Mouse (Mus musculus) ovary, postnatal 10 days (tissue): ENCODE data around the gene Tmem50a.
"Not testable (repeated sequence)": the region's sequence is repeated elsewhere in the genome, so short reads cannot be mapped to it uniquely, and the experiment has no call there.

Experiments used
- DNase-seq: peaks from one replicate; pipeline ENCODE4 v3.0.0; 2022; ENCODE audit warnings: low spot score

The Tmem50a gene

GRCm38 (mm10) chr4:134922925-134923244 is 8.1 kb upstream of the Tmem50a start:
- DNase-seq: peak; percentile 52

DNA sequence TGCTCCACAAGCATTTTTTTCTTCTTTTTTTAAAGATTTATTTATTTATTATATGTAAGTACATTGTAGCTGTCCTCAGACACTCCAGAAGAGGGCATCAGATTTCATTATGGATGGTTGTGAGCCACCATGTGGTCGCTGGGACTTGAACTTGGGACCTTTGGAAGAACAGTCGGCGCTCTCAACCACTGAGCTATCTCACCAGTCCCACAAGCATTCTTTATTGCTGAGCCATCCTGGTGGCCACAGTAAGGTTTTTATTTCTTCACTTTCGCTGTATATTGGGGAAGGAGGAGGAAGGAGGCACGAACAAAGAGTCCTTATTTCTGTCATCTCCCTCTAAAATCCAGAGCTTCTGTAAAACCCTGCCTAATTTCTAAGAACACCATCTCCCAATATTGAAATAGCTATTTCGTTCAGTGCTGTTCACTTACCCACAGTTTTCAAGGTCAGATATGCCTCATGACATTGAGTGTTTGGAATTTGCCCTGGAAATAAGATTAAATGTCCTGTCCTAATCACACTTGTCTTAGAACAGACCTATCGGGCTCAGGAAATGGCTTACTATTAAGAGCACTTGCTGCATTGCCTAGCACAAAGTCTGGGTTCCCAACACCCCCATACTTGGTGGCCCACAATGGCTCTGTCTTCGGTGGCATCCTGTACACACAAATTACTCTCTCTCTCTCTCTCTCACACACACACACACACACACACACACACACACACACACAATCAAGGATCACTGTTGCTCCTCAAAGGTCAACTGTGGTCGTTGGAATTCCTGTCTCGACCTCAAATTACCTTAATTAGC is 7.5 kb upstream of the Tmem50a start:
- no peak for DNase-seq

GRCm38 (mm10) chr4:134921703-134922102 is 6.9 kb upstream of the Tmem50a start:
- DNase-seq: no peak

DNA sequence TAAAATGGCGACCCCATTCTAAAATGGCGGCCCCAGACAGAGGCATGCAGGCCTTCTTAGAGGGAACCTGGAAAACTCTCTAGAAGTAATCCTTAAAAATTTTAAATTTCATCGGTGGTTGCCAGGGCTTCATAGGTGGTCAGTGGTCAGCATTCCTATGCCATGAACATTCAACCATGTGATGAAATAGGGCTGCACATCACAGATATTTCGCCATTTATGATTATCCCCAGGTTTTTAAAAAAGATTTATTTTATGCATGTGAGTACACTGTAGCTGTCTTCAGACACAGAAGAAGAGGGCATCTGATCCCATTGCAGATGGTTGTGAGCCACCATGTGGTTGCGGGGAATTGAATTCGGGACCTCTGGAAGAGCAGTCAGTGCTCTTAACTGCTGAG is 5.8 kb upstream of the Tmem50a start:
- DNase-seq: no peak

DNA sequence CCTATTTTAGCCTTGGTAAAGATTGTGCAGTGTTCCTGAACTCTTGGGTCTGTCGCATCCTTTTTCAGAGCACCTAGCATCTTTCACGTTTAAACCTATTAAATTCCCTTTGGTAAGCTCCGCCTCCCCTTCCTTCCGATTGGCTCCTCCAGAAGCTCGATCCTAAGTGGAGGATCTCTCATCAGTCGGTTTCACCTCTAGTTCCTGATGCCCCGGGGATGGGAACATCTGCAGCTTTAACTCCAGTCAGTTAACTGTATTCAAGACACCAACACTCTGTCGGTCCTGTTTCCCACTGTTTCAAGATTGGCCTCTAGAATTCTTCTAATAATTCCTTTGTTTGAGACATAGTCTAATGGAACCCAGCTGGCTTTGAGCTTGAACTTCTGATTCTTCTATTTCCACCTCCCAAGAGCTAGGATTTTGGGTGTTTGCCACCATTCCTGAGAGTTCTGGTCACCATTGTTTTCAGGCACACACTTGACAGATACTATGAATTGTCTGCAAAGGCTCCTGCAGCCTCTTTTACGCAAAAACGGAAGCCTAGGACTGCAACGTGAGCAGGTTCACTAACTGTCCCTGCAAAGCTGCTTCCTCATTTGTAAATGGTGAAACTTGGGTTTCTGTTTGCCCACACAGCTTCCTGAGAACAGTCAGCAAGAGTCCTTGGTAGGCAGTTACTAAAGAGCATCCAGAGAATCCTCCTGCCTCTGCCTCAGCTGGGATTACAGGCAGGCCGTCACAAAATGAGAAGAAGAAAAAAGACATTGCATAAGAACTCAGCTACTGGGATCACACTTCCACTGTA is 5.1 kb upstream of the Tmem50a start:
- no peak for DNase-seq

DNA sequence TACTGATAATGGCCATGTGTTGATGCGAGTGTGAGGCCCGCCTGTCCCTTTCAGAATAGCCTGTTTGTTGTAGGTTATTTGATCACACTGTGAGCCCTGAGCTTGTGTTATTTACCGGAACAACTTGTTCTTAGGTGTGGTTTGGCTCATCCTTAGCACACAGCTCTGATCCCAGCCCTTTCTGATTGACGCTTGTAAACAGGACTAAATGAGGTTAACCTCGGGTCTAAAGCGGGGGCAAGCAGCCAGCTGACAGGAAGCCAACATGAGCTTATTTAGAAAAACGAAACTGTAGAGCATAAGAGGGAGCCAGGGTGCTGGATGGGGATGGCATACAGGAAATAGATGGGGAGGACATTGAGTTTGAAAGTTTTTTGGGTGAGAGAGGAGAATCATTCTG is 3.6 kb upstream of the Tmem50a start:
- no peak for DNase-seq

- DNase-seq: no peak
These were observed 2.4 kb upstream of the Tmem50a start for GRCm38 (mm10) chr4:134917194-134917593.

DNA sequence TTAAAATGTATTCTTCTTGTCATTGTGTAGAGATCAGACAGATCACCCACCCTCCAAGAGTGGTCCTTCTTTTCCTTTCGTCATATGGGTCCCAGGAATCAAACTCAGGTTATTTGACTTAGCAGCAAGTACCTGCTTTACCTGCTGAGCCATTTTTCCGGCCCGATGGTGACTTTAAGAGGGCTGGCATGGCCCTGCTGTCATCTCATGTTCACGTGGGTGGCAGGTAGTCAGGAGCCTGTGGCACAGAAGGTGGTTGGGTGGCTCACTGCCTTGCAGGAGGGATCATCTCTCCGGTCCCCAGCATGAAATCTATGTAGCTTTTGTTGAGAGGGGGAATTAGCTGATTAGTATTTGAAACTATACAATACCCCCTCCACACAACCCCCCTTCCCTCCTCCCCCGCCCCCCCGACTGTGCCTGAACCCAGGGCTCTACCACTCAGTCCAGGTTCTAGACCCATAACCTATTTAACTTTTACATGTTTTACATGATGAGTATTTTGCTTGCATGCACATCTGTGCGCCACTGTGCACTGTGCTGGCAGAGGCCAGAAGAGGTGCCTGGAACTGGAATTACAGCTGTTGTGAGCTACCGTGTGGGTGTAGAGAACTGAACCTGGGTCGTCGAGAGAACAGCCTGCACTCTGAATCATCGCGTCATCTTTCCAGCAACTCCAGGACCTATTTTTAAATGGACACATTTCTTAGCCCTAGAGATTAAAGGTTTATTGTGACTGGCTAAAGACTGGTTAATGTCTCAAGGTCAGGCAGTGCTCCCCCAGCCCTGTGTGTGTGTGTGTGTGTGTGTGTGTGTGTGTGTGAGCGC is 613 bp upstream of the Tmem50a start:
- DNase-seq: no peak

DNA sequence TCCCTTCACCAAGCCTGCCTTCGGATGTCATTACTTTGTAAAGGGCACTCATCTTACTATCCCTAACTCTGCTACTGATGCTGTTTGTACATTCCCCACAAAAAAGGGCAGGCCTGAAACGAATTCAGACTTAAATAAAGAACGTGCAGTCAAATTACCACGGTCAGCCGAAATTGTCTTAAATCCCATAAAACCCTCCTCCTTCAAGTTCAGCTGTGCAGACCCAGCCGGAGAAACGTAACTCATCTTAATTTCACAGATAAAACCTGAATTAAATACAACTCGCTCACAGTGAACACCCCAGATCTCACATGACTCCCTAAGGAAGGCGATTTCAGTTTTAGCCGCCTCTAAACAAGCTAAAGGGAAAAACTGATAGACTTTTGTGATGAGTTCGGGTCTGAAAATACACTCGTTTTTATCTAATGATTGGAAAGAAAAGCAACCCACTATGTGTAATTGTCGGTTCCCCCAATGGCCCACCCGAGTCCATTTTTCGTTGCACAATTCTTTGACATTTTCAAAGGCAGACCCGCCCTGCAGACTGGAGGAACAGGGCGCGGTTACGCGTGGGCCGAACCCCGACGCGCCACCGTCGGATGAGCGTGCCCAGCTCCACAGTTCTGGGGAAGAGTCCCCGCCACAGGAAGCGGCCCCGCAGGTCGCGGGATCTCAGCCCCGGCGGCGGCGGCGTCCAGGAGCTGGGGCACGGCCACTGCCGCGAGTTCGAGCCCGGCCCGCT is 531 bp downstream of the Tmem50a start:
- DNase-seq: no peak

- no peak for DNase-seq
These were observed 1.4 kb downstream of the Tmem50a start for GRCm38 (mm10) chr4:134913413-134913812.

GRCm38 (mm10) chr4:134911406-134911805 is 3.4 kb downstream of the Tmem50a start:
- not testable (repeated sequence) for DNase-seq

DNA sequence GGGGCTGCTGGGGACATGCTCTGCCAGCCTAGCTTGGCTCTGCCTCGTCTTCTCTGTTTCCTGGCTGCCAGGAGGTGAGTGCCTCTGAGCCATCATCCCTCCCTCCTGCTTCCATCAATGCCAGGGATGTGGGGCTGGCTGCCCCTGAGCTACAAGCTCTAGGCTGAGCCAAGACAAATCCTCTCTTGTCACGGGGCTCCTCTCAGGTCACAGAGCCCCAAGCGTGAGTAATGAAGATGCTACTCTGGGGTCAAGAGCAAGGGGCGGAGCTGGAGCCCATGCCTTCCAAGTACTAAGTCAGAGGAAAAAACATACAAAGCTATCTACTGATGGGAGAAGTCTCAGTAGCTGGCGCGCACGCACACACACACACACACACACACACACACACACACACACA is 11.8 kb downstream of the Tmem50a start:
- DNase-seq: no peak

GRCm38 (mm10) chr4:134901126-134901525 is 13.7 kb downstream of the Tmem50a start:
- DNase-seq: no peak

GRCm38 (mm10) chr4:134897256-134897655 is 17.6 kb downstream of the Tmem50a start:
- DNase-seq: no peak

GRCm38 (mm10) chr4:134892096-134892495 is 22.7 kb downstream of the Tmem50a start:
- no peak for DNase-seq

DNA sequence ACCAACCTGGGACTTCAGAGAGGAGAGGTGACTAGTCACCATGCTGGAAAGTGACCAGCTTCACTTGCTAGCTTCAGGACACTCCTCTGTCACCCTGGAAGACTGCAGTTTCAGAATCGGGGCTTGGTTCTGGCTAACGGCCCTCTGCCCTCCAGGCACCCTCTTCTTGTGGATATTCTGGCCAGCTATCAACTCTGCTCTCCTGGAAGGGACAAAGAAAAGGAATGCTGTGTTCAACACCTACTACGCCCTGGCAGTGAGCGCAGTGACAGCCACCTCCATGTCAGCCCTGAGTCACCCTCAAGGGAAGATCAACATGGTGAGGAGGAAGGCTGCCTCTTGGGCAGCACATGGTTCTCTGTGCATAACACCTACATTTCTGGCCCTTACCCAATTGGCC is 30.5 kb downstream of the Tmem50a start:
- DNase-seq: no peak

DNA sequence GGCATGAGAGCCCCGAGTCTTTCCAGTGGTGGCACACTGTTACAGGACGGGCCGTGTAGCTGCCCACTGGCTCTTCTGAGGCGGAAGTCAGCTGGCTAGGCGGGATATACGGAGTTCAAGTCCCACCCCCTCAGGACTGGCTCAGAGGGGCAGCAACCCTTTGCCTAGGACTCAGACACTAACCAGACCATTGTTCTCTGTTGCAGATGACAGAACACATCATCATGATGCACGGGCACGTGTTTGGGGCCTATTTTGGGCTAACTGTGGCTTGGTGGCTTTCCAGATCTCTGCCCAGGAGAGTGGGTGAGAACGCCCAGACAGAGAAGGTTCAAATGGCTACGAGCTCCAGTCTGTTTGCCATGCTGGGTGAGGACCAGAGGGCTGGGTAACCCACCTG is 31.0 kb downstream of the Tmem50a start:
- DNase-seq: no peak

DNA sequence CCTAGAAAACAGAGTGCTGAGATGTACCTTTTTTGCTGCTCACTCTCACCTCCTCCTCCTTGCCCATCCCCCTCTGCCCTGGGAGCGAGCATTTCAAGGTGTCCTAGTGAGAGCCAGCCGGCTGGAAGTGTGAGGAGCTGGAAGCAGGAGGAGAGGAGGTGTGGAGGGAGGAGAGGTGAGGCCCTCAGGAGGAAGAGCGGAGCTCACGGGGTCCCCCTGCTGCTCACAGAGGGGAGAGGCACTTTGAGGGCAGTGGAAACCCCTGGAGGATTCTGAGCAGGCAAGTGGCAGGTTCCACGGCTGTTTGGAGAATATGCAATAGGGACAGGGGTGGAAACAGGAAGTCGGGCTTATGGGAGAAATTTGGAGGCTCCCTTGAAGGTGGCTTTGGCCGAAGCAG is 31.6 kb downstream of the Tmem50a start:
- DNase-seq: no peak

- no peak for DNase-seq
These were observed 34.8 kb downstream of the Tmem50a start for GRCm38 (mm10) chr4:134880041-134880440.

DNA sequence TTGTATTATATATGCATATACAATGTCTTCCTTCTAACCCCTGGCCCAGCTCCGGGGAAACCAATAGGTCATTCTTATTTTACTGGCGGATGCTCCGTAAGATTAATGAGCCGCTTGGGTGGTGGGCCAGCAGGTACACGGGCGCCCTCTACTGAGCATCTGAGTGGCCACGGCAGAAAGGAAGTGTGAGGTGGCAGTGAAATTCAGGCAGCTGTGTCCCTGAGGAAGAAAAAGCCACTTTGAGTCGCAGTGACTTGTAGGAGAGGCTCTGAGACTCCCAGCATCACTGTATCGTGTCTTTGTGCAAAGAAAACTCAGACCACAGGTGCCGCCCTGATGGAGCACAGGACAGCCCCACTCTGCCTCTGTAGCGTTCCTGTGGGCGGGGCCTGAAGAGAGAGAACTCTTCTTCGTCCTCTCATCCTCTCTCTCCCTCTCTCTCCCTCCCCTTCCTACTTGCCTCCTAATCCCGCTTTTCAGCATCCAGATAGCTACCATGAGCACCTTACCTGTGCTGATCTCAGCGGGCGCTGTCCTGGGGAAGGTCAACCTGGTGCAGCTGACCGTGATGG is 35.3 kb downstream of the Tmem50a start:
- peak; percentile 44 for DNase-seq

DNA sequence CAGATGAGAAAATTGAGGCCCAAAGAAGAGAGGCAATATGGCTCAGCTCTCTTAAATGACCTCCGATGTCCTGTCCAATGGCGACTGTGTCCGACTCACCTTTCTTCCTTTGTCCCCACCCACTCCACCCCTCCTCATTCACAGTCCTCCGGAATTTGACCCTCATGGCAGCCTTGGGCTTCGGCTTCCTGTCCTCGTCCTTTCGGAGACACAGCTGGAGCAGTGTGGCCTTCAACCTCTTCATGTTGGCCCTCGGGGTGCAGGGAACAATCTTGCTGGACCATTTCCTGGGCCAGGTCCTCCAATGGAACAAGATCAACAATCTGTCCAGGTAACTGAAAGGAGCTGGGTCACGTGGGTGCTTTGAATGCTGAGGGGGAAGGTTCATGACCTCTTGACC is 38.7 kb downstream of the Tmem50a start:
- DNase-seq: no peak

DNA sequence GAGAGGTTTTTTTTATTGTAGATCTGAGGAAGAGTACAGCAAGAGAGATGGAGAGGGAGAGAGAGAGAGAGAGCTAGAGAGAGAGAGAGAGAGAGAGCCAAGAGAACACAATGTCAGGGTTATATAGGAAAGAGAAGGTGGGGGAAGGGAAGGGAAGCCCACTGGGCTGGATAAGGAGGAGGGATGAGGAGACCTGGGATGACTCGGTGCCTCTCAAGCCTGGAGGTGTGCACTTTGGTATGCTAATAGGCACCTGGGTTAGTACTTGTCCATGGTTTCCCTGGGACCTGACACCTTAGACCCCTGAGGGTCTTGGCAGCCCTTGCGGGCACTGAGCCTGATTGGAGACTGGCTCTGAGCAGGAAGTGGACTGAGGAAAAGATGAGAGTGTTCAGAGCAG is 42.9 kb downstream of the Tmem50a start:
- no peak for DNase-seq
